Mouse (Mus musculus) heart, embryonic 12.5 days (tissue): ENCODE results near the gene Pum2. TPM values are rescaled to one million over a fixed set of nuclear protein-coding genes. Genes with fewer than 3 reads are reported as not detected.

ENCODE experiments used
- ATAC-seq: fragments of 200-750 bp; cut with Nextera tagmentation; 2 replicates; pipeline ENCODE4 v1.8.0; 2017; ENCODE audit warnings: moderate TSS enrichment, moderate library complexity; ENCODE audit not compliant: insufficient number of reproducible peaks, low FRiP score
- H3K27ac ChIP-seq: fragments of 300-500 bp; sonication (generic); 2 replicates; pipeline ENCODE4 v1.5.1; 2016; ENCODE audit warnings: mild to moderate bottlenecking, moderate library complexity; ENCODE audit not compliant: poor library complexity, severe bottlenecking
- H3K27me3 ChIP-seq: fragments of 300-500 bp; sonication (generic); replicated peaks from 2 replicates; pipeline ENCODE4 v1.6.1; 2016; ENCODE audit warnings: mild to moderate bottlenecking, moderate library complexity
- H3K36me3 ChIP-seq: fragments of 300-500 bp; sonication (generic); 2 replicates; pipeline ENCODE4 v1.6.1; 2016; ENCODE audit warnings: mild to moderate bottlenecking, moderate library complexity
- H3K4me1 ChIP-seq: fragments of 300-500 bp; sonication (generic); replicated peaks from 2 replicates; pipeline ENCODE4 v1.6.1; 2016; ENCODE audit warnings: mild to moderate bottlenecking
- H3K4me2 ChIP-seq: fragments of 300-500 bp; sonication (generic); 2 replicates; pipeline ENCODE4 v1.6.1; 2016; ENCODE audit warnings: mild to moderate bottlenecking, moderate library complexity
- H3K4me3 ChIP-seq: fragments of 300-500 bp; sonication (generic); 2 replicates; pipeline ENCODE4 v1.5.1; 2016; ENCODE audit warnings: mild to moderate bottlenecking
- H3K9ac ChIP-seq: fragments of 300-500 bp; sonication (generic); 2 replicates; pipeline ENCODE4 v1.6.1; 2016; ENCODE audit warnings: mild to moderate bottlenecking, moderate library complexity
- H3K9me3 ChIP-seq: fragments of 300-500 bp; sonication (generic); replicated peaks from 2 replicates; pipeline ENCODE4 v1.6.1; 2016; ENCODE audit warnings: mild to moderate bottlenecking, moderate library complexity
- WGBS: fragments of 180-500 bp; shearing (Covaris S2); methylation state at CpG from one replicate; pipeline ENCODE4 v1.1.7; 2016; 5-methylcytosine and 5-hydroxymethylcytosine counted together
- polyA plus RNA-seq: library from polyadenylated mRNA; unstranded; fragments of >200 nt; fragmentation: Nextera tagmentation; extraction: Ambion mirVana; gene quantifications from 2 replicates; pipeline ENCODE4 v1.2.1, GENCODE M21; 2016

Gene Pum2
- polyA plus RNA-seq, 1 experiment from 2014 or later = 37.3 TPM

- no peak for ATAC-seq
- H3K9me3 ChIP-seq = no peaks in the 10 kb centered on the region
- H3K4me1 ChIP-seq = no peaks in the 10 kb centered on the region
- 41% methylated on average over 1 of the region's 1 CpGs for WGBS
- H3K4me2 ChIP-seq = no peak overlapping the region
- no peak overlapping the region for H3K27ac ChIP-seq
- H3K9ac ChIP-seq = no peak overlapping the region
- no peaks in the 10 kb centered on the region for H3K27me3 ChIP-seq
- H3K4me3 ChIP-seq = no peak overlapping the region
- peaks cover 29% of the 10 kb centered on the region for H3K36me3 ChIP-seq
Measured at GRCm38 (mm10) chr12:8703988-8704387, 30.1 kb downstream of the Pum2 start.

DNA sequence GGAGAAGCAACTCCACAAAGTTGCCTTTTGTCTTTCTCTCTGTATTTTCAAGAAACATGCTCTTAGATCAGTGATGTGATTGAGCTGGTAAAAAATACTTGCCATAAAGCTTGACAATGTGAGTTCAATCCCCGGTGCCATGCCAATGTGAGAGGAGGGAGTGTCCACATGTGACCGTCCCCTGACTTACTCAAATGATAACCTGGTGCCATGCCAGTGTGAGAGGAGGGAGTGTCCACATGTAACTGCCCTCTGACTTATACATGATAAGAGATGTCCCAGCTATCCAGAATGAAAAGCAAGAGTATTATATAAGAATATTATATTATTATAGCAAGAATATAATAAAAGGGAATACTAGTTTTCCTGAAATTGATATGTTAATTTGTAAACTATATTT lies 34.9 kb downstream of the Pum2 start:
- H3K4me2 ChIP-seq = no peak overlapping the region
- ATAC-seq = no peak
- no peaks in the 10 kb centered on the region for H3K4me1 ChIP-seq
- WGBS = 75% methylated on average over 2 of the region's 2 CpGs
- H3K9ac ChIP-seq = no peak overlapping the region
- H3K9me3 ChIP-seq = no peaks in the 10 kb centered on the region
- H3K27ac ChIP-seq = no peak overlapping the region
- H3K4me3 ChIP-seq = no peak overlapping the region
- peaks cover 29% of the 10 kb centered on the region for H3K36me3 ChIP-seq
- no peaks in the 10 kb centered on the region for H3K27me3 ChIP-seq

DNA sequence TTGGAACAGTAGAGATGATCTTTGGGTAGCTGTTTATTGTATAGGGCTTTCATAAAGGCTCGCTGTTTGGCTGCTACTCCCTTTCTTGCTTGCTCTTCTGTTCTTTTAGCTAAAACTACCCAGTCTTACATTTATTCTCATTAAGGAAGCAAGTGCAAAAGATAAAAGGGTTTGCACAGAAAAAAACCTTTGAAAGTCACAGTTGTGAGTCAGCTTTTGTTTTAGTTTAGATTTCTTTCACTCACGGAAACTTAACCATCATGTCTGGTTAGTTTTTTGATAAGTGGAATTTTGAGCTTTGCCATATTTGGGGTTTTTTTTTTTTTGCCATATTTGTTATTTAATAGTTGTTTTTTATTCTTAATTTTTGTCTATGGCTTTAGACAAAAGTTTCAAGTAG lies 38.7 kb downstream of the Pum2 start:
- Histone ChIP-seq H3K4me2 (no peak overlapping the region), H3K9ac (no peak overlapping the region), H3K27ac (no peak overlapping the region), H3K36me3 (peaks cover 27% of the 10 kb centered on the region), H3K27me3 (no peaks in the 10 kb centered on the region), H3K4me3 (no peak overlapping the region), H3K9me3 (no peaks in the 10 kb centered on the region), H3K4me1 (no peaks in the 10 kb centered on the region)
- 78% methylated on average over 2 of the region's 2 CpGs for WGBS
- no peak for ATAC-seq

- no peak for ATAC-seq
- Histone ChIP-seq H3K27ac (no peak overlapping the region), H3K4me2 (no peak overlapping the region), H3K9ac (no peak overlapping the region), H3K9me3 (no peaks in the 10 kb centered on the region), H3K36me3 (peaks cover 24% of the 10 kb centered on the region), H3K27me3 (no peaks in the 10 kb centered on the region), H3K4me3 (no peak overlapping the region), H3K4me1 (no peaks in the 10 kb centered on the region)
- WGBS = 89% methylated on average over 1 of the region's 1 CpGs
Measured at GRCm38 (mm10) chr12:8716093-8716492, 42.2 kb downstream of the Pum2 start.

- Histone ChIP-seq H3K9me3 (no peaks in the 10 kb centered on the region), H3K27ac (no peak overlapping the region), H3K4me2 (no peak overlapping the region), H3K4me3 (no peak overlapping the region), H3K4me1 (no peaks in the 10 kb centered on the region), H3K9ac (no peak overlapping the region), H3K36me3 (peaks cover 35% of the 10 kb centered on the region), H3K27me3 (no peaks in the 10 kb centered on the region)
- no peak for ATAC-seq
- 55% methylated on average over 1 of the region's 1 CpGs for WGBS
Measured at GRCm38 (mm10) chr12:8726890-8727289, 53.0 kb downstream of the Pum2 start.

- H3K27ac ChIP-seq = no peak overlapping the region
Measured at GRCm38 (mm10) chr12:8728739-8729138, 54.8 kb downstream of the Pum2 start.

DNA sequence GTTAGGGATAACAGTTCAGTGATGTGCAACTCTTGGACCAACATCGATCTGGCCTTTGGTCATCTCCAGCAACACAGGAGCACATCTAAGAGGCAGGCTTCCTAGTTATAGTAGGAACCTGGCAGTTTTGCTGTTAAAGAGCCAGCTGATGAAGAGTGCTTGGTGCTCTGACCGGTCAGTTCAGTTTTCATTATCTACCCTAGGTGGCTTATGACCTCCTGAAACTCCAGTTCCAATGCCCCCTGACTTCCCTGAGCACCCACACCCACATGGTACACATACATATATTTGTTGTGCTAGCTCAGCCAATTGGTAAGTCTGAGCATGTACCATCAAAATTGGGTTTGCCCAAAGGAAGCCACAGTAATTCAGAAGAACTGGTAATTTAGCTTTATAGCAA lies 79.7 kb downstream of the Pum2 start:
- H3K27ac ChIP-seq = no peak overlapping the region
- no peak overlapping the region for H3K9ac ChIP-seq
- no peaks in the 10 kb centered on the region for H3K27me3 ChIP-seq
- no peak for ATAC-seq
- no peaks in the 10 kb centered on the region for H3K4me1 ChIP-seq
- peaks cover 59% of the 10 kb centered on the region for H3K36me3 ChIP-seq
- 93% methylated on average over 2 of the region's 2 CpGs for WGBS
- no peak overlapping the region for H3K4me3 ChIP-seq
- H3K4me2 ChIP-seq = no peak overlapping the region
- H3K9me3 ChIP-seq = peaks cover 7% of the 10 kb centered on the region; the same call in 1 of the 2 replicates

More at GRCm38 (mm10) chr12:8728739-8729138, 54.8 kb downstream of the Pum2 start:
- H3K36me3 ChIP-seq = peaks cover 30% of the 10 kb centered on the region
- H3K4me1 ChIP-seq = no peaks in the 10 kb centered on the region
- H3K9me3 ChIP-seq = no peaks in the 10 kb centered on the region
- WGBS = 97% methylated on average over 2 of the region's 2 CpGs
- H3K4me3 ChIP-seq = no peak overlapping the region
- no peak overlapping the region for H3K4me2 ChIP-seq
- H3K9ac ChIP-seq = no peak overlapping the region
- no peaks in the 10 kb centered on the region for H3K27me3 ChIP-seq
- ATAC-seq = no peak

- Histone ChIP-seq H3K4me1 (peaks cover 1% of the 10 kb centered on the region), H3K9me3 (peaks cover 7% of the 10 kb centered on the region; the same call in 1 of the 2 replicates), H3K9ac (no peak overlapping the region), H3K27ac (no peak overlapping the region; the same call in 1 of the 2 replicates), H3K4me2 (no peak overlapping the region), H3K4me3 (no peak overlapping the region), H3K36me3 (peaks cover 55% of the 10 kb centered on the region), H3K27me3 (no peaks in the 10 kb centered on the region)
- ATAC-seq = no peak; the same call in 1 of the 2 replicates
- 65% methylated on average over 4 of the region's 4 CpGs for WGBS
Measured at GRCm38 (mm10) chr12:8754116-8754515, 80.2 kb downstream of the Pum2 start.

GRCm38 (mm10) chr12:8758029-8758428 lies 84.1 kb downstream of the Pum2 start:
- Histone ChIP-seq H3K27ac (no peak overlapping the region), H3K9me3 (peaks cover 7% of the 10 kb centered on the region; the same call in 1 of the 2 replicates), H3K4me3 (no peak overlapping the region), H3K4me2 (no peak overlapping the region), H3K4me1 (peaks cover 5% of the 10 kb centered on the region), H3K36me3 (peaks cover 36% of the 10 kb centered on the region), H3K9ac (no peak overlapping the region), H3K27me3 (no peaks in the 10 kb centered on the region)
- 99% methylated on average over 3 of the region's 3 CpGs for WGBS
- ATAC-seq = no peak

GRCm38 (mm10) chr12:8759115-8759514 lies 85.2 kb downstream of the Pum2 start:
- Histone ChIP-seq H3K9ac (no peak overlapping the region), H3K27ac (no peak overlapping the region), H3K9me3 (peaks cover 7% of the 10 kb centered on the region; the same call in 1 of the 2 replicates), H3K4me1 (peaks cover 5% of the 10 kb centered on the region), H3K4me3 (no peak overlapping the region), H3K27me3 (no peaks in the 10 kb centered on the region), H3K36me3 (peaks cover 28% of the 10 kb centered on the region), H3K4me2 (no peak overlapping the region)
- WGBS = 35% methylated on average over 4 of the region's 4 CpGs
- ATAC-seq = no peak

DNA sequence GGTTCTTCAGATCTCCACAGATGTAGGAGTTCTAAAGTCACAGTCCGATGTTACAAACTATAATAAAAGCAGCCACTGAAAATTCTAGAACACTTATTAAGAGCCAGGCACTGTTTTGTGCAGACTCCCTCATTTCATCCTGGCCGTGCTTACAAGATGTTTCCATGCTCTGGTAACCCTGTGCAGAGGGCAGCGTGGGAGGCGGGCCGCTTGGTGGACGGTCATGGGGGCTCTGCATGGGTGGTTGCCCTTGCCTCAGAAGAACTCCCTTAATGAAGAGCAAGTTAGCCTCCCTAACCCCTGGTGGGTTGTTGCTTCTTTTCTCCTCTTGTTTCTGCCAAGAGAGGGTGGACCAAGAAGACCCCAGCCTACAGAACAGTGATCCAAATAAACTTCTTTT lies 85.8 kb downstream of the Pum2 start:
- Histone ChIP-seq H3K4me3 (no peak overlapping the region), H3K9ac (no peak overlapping the region), H3K36me3 (peaks cover 23% of the 10 kb centered on the region), H3K4me2 (no peak overlapping the region), H3K4me1 (peaks cover 5% of the 10 kb centered on the region), H3K27me3 (no peaks in the 10 kb centered on the region), H3K27ac (no peak overlapping the region), H3K9me3 (peaks cover 7% of the 10 kb centered on the region; the same call in 1 of the 2 replicates)
- no peak for ATAC-seq
- WGBS = 88% methylated on average over 6 of the region's 6 CpGs

- no peak for ATAC-seq
- 71% methylated on average over 6 of the region's 6 CpGs for WGBS
- no peak overlapping the region for H3K4me3 ChIP-seq
Measured at GRCm38 (mm10) chr12:8760561-8760960, 86.6 kb downstream of the Pum2 start.

More at GRCm38 (mm10) chr12:8760561-8760960, 86.6 kb downstream of the Pum2 start:
- peaks cover 5% of the 10 kb centered on the region for H3K4me1 ChIP-seq
- no peak overlapping the region for H3K9ac ChIP-seq
- H3K36me3 ChIP-seq = peaks cover 17% of the 10 kb centered on the region
- no peak overlapping the region for H3K27ac ChIP-seq
- H3K9me3 ChIP-seq = peaks cover 7% of the 10 kb centered on the region; the same call in 1 of the 2 replicates
- H3K27me3 ChIP-seq = no peaks in the 10 kb centered on the region
- H3K4me2 ChIP-seq = no peak overlapping the region
